Mouse (Mus musculus) MEL (cell line): ENCODE measurements around the gene Samd14. TPM values are rescaled to one million over a fixed set of nuclear protein-coding genes. Genes with fewer than 3 reads are reported as not detected.
A peak's percentile ranks its signal among the peaks of the same experiment; 100 is the strongest.

Experiments used
- DNase-seq: peaks from one replicate; pipeline ENCODE4 v3.0.0; 2011; ENCODE audit warnings: low read depth, low spot score
- H3K27ac ChIP-seq: 2 replicates; pipeline ENCODE4 v1.5.1; 2012; ENCODE audit warnings: low read depth, mild to moderate bottlenecking, control low read depth, low read length, moderate library complexity; ENCODE audit not compliant: control insufficient read depth
- H3K27me3 ChIP-seq, 2 experiments: fragments of 150-350 bp in 1 of 2; sonication (generic) in 1 of 2; 2 replicates each; pipeline ENCODE4 v1.6.1; 2012; ENCODE audit warnings: low read length in 2 of 2, mild to moderate bottlenecking in 2 of 2, improper control_type of control experiment in 1 of 2, moderate library complexity in 1 of 2; ENCODE audit not compliant: insufficient read depth in 2 of 2, control insufficient read depth in 1 of 2
- H3K36me3 ChIP-seq, 2 experiments: 2 replicates each; pipeline ENCODE4 v1.6.1; 2012 to 2014; ENCODE audit warnings: low read length in 2 of 2, improper control_type of control experiment in 1 of 2, inconsistent platforms in 1 of 2, mild to moderate bottlenecking in 1 of 2; ENCODE audit not compliant: insufficient read depth in 2 of 2, control insufficient read depth in 1 of 2
- H3K4me1 ChIP-seq, 2 experiments: fragments of 150-350 bp in 1 of 2; sonication (generic) in 1 of 2; 2 replicates each; pipeline ENCODE4 v1.6.1; 2012; ENCODE audit warnings: low read length in 2 of 2, improper control_type of control experiment in 1 of 2, mild to moderate bottlenecking in 1 of 2; ENCODE audit not compliant: insufficient read depth in 2 of 2, control insufficient read depth in 1 of 2
- H3K4me3 ChIP-seq, 2 experiments: fragments of 150-350 bp in 1 of 2; sonication (generic) in 1 of 2; 2 replicates each; pipeline ENCODE4 v1.5.1; 2012; ENCODE audit warnings: low read depth in 2 of 2, low read length in 2 of 2, mild to moderate bottlenecking in 2 of 2, moderate library complexity in 2 of 2, control low read depth in 1 of 2, improper control_type of control experiment in 1 of 2; ENCODE audit not compliant: control insufficient read depth in 1 of 2, insufficient read depth in 1 of 2
- H3K79me2 ChIP-seq: 2 replicates; pipeline ENCODE4 v1.6.1; 2012; ENCODE audit warnings: mild to moderate bottlenecking, low read length, moderate library complexity; ENCODE audit not compliant: control insufficient read depth, poor library complexity, insufficient read depth
- H3K9ac ChIP-seq: 2 replicates; pipeline ENCODE4 v1.6.1; 2012; ENCODE audit warnings: low read depth, mild to moderate bottlenecking, control low read depth, low read length, moderate library complexity; ENCODE audit not compliant: control insufficient read depth, poor library complexity, severe bottlenecking
- H3K9me3 ChIP-seq: fragments of 150-350 bp; sonication (generic); replicated peaks from 2 replicates; pipeline ENCODE4 v1.6.1; 2012; ENCODE audit warnings: mild to moderate bottlenecking, low read length, improper control_type of control experiment, moderate library complexity; ENCODE audit not compliant: insufficient read depth
- BHLHE40 ChIP-seq: IDR thresholded peaks from 2 replicates; pipeline ENCODE4 v1.6.1; 2012; ENCODE audit warnings: low read depth, mild to moderate bottlenecking, inconsistent platforms, low read length, improper control_type of control experiment, borderline replicate concordance
- CHD2 ChIP-seq: IDR thresholded peaks from 2 replicates; pipeline ENCODE4 v1.6.1; 2011; ENCODE audit warnings: low read length, improper control_type of control experiment
- CTCF ChIP-seq, 3 experiments: IDR thresholded peaks in 2 of 3; conservative IDR thresholded peaks in 1 of 3; 2 replicates each; pipeline ENCODE4 v1.5.1; 2011 to 2012; ENCODE audit warnings: low read length in 3 of 3, low read depth in 2 of 3, mild to moderate bottlenecking in 2 of 3, improper control_type of control experiment in 1 of 3, inconsistent platforms in 1 of 3, mixed read lengths in 1 of 3, moderate library complexity in 1 of 3; ENCODE audit not compliant: control insufficient read depth in 1 of 3, insufficient read depth in 1 of 3, poor library complexity in 1 of 3, severe bottlenecking in 1 of 3
- E2F4 ChIP-seq: IDR thresholded peaks from 2 replicates; pipeline ENCODE4 v1.6.1; 2011; ENCODE audit warnings: low read depth, low read length, improper control_type of control experiment, borderline replicate concordance
- ELF1 ChIP-seq: IDR thresholded peaks from 2 replicates; pipeline ENCODE4 v1.6.1; 2014; ENCODE audit warnings: low read depth, mild to moderate bottlenecking, inconsistent platforms, low read length, improper control_type of control experiment, moderate library complexity
- EP300 ChIP-seq, 2 experiments: IDR thresholded peaks; 2 replicates each; pipeline ENCODE4 v1.6.1; 2011; ENCODE audit warnings: improper control_type of control experiment in 2 of 2, low read length in 2 of 2, low read depth in 1 of 2, mild to moderate bottlenecking in 1 of 2
- GABPA ChIP-seq: IDR thresholded peaks from 2 replicates; pipeline ENCODE4 v1.6.1; 2012; ENCODE audit warnings: low read depth, mild to moderate bottlenecking, inconsistent platforms, low read length, improper control_type of control experiment, moderate library complexity
- GATA1 ChIP-seq: IDR thresholded peaks from 2 replicates; pipeline ENCODE4 v1.6.1; 2011; ENCODE audit warnings: low read depth, low read length, improper control_type of control experiment
- HCFC1 ChIP-seq: IDR thresholded peaks from 2 replicates; pipeline ENCODE4 v1.6.1; 2012; ENCODE audit warnings: low read depth, mild to moderate bottlenecking, inconsistent platforms, low read length, improper control_type of control experiment, moderate library complexity
- JUND ChIP-seq: IDR thresholded peaks from 2 replicates; pipeline ENCODE4 v1.6.1; 2011; ENCODE audit warnings: low read depth, mild to moderate bottlenecking, improper control_type of control experiment, low read length
- MAFK ChIP-seq: IDR thresholded peaks from 2 replicates; pipeline ENCODE4 v1.6.1; 2011; ENCODE audit warnings: low read depth, mild to moderate bottlenecking, low read length, improper control_type of control experiment, borderline replicate concordance
- MAX ChIP-seq: IDR thresholded peaks from 2 replicates; pipeline ENCODE4 v1.6.1; 2011; ENCODE audit warnings: low read length, improper control_type of control experiment
- MAZ ChIP-seq: IDR thresholded peaks from 2 replicates; pipeline ENCODE4 v1.6.1; 2012; ENCODE audit warnings: low read depth, mild to moderate bottlenecking, inconsistent platforms, low read length, improper control_type of control experiment
- MEF2A ChIP-seq: IDR thresholded peaks from 2 replicates; pipeline ENCODE4 v1.6.1; 2014; ENCODE audit warnings: low read depth, mild to moderate bottlenecking, inconsistent platforms, low read length, improper control_type of control experiment; ENCODE audit not compliant: poor library complexity, insufficient replicate concordance, severe bottlenecking; ENCODE audit errors: extremely low read depth
- MXI1 ChIP-seq: IDR thresholded peaks from 2 replicates; pipeline ENCODE4 v1.6.1; 2011; ENCODE audit warnings: mild to moderate bottlenecking, low read depth, low read length, improper control_type of control experiment
- MYB ChIP-seq: IDR thresholded peaks from 2 replicates; pipeline ENCODE4 v1.6.1; 2011; ENCODE audit warnings: mild to moderate bottlenecking, low read depth, low read length, improper control_type of control experiment
- MYC ChIP-seq: IDR thresholded peaks from 2 replicates; pipeline ENCODE4 v1.6.1; 2011; ENCODE audit warnings: low read depth, mild to moderate bottlenecking, low read length, improper control_type of control experiment, moderate library complexity
- NELFE ChIP-seq: IDR thresholded peaks from 2 replicates; pipeline ENCODE4 v1.6.1; 2011; ENCODE audit warnings: low read depth, low read length, improper control_type of control experiment
- POLR2A ChIP-seq, 2 experiments: IDR thresholded peaks; 2 replicates each; pipeline ENCODE4 v1.6.1; 2011 to 2012; ENCODE audit warnings: low read length in 2 of 2, mild to moderate bottlenecking in 2 of 2, control low read depth in 1 of 2, improper control_type of control experiment in 1 of 2, low read depth in 1 of 2, moderate library complexity in 1 of 2; ENCODE audit not compliant: control insufficient read depth in 1 of 2, insufficient read depth in 1 of 2, poor library complexity in 1 of 2
- POLR2AphosphoS5 ChIP-seq: IDR thresholded peaks from 2 replicates; pipeline ENCODE4 v1.6.1; 2012; ENCODE audit warnings: low read depth, borderline replicate concordance, mild to moderate bottlenecking, inconsistent platforms, low read length, moderate library complexity, mixed read lengths
- RAD21 ChIP-seq: IDR thresholded peaks from 2 replicates; pipeline ENCODE4 v1.6.1; 2011; ENCODE audit warnings: mild to moderate bottlenecking, low read depth, low read length, improper control_type of control experiment
- RCOR1 ChIP-seq: IDR thresholded peaks from 2 replicates; pipeline ENCODE4 v1.6.1; 2012; ENCODE audit warnings: low read depth, mild to moderate bottlenecking, inconsistent platforms, low read length, improper control_type of control experiment
- SIN3A ChIP-seq: IDR thresholded peaks from 2 replicates; pipeline ENCODE4 v1.6.1; 2012; ENCODE audit warnings: low read length, improper control_type of control experiment, inconsistent platforms
- SMC3 ChIP-seq: IDR thresholded peaks from 2 replicates; pipeline ENCODE4 v1.6.1; 2011; ENCODE audit warnings: low read depth, low read length, improper control_type of control experiment
- TAL1 ChIP-seq: IDR thresholded peaks from 2 replicates; pipeline ENCODE4 v1.6.1; 2012; ENCODE audit warnings: mild to moderate bottlenecking, inconsistent platforms, low read length, moderate library complexity, mixed read lengths
- TBP ChIP-seq: IDR thresholded peaks from 2 replicates; pipeline ENCODE4 v1.8.0; 2011; ENCODE audit warnings: low read depth, low read length, improper control_type of control experiment
- TCF12 ChIP-seq: IDR thresholded peaks from 2 replicates; pipeline ENCODE4 v1.6.1; 2014; ENCODE audit warnings: low read depth, mild to moderate bottlenecking, inconsistent platforms, low read length, improper control_type of control experiment, moderate library complexity
- USF1 ChIP-seq: IDR thresholded peaks from 2 replicates; pipeline ENCODE4 v1.6.1; 2014; ENCODE audit warnings: low read depth, mild to moderate bottlenecking, inconsistent platforms, low read length, improper control_type of control experiment, moderate library complexity
- USF2 ChIP-seq, 2 experiments: IDR thresholded peaks; 2 replicates each; pipeline ENCODE4 v1.6.1; 2011 to 2012; ENCODE audit warnings: improper control_type of control experiment in 2 of 2, low read length in 2 of 2, borderline replicate concordance in 1 of 2, inconsistent platforms in 1 of 2, low read depth in 1 of 2, mild to moderate bottlenecking in 1 of 2; ENCODE audit not compliant: insufficient read depth in 1 of 2
- ZKSCAN1 ChIP-seq: IDR thresholded peaks from 2 replicates; pipeline ENCODE4 v1.6.1; 2012; ENCODE audit warnings: low read depth, mild to moderate bottlenecking, inconsistent platforms, low read length, improper control_type of control experiment, moderate library complexity
- ZNF384 ChIP-seq: IDR thresholded peaks from 2 replicates; pipeline ENCODE4 v1.6.1; 2012; ENCODE audit warnings: low read depth, mild to moderate bottlenecking, inconsistent platforms, low read length, improper control_type of control experiment
- polyA plus RNA-seq, 2 experiments: library from polyadenylated mRNA; stranded (reverse) in 1 of 2; unstranded in 1 of 2; fragments of >175 nt in 1 of 2; fragments of >200 nt in 1 of 2; gene quantifications; 2 replicates each; pipeline versions ENCODE4 v1.2.1 to v1.2.4; 2012; ENCODE audit warnings: low replicate concordance in 2 of 2, low read depth in 1 of 2; ENCODE audit not compliant: insufficient read length in 2 of 2, insufficient read depth in 1 of 2, missing spikeins in 1 of 2
- total RNA-seq: library from RNA; depleted of rRNA; stranded (reverse); fragments of 300-350 nt; gene quantifications from 2 replicates; pipeline ENCODE4 v1.2.3, GENCODE M21; 2012

Samd14 gene
- total and polyA plus RNA-seq, 3 experiments: 57.6 to 1,219 (median 101) TPM

DNA sequence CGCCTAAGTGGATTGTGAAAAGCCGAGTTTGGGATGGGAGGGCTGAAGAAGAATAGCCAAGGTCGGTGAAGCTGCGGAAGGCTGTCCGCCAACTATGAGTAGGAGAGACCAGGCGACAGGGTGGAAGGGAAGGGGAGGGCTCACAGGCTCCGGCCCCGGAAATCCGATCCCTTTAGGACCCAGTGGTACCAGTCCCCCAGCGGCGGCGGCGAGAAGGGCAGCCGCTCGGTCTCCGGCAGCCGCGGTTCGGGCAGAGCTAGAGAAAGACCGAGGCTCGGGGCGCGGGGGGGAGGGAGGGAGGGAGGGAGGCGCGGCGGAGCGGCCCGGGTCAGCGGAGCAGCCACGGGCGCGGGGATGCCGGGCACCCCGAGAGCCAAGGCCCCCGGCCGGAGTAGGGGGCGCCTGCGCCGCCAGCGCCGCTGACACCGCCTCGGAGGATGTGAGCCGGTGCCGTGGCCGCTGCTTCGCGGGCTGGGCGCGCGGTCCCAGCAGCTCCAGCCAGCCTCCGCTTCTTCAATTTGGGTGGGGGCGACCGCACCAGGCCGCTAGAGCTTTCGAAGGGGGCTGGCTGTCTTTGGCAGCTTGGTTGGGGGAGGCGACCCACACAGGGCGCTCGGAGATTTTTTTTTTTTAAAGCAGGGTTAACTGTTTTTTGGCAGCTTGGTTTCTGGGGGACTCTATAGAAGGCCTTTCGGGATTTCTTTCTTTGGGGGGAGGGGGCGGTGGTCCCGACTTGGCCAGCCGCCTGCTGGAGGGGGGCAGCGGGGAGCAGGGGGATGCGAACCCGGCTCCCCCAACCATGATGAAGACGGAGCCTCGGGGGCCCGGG is 18.7 kb upstream of the Samd14 start, which contains the start of gene Ppp1r9b (continued):
- TF ChIP-seq TCF12 (peak; percentile 83), TAL1 (no peak), EP300 (IDR thresholded peaks at IDR 0.05; ENCODE audit: low read depth in 1 of 2, low read length in 2 of 2) (peak in 1 of 2 experiments; percentile 45; a peak in 3 of 4 replicates), ZNF384 (peak; percentile 80), GATA1 (no peak)

DNA sequence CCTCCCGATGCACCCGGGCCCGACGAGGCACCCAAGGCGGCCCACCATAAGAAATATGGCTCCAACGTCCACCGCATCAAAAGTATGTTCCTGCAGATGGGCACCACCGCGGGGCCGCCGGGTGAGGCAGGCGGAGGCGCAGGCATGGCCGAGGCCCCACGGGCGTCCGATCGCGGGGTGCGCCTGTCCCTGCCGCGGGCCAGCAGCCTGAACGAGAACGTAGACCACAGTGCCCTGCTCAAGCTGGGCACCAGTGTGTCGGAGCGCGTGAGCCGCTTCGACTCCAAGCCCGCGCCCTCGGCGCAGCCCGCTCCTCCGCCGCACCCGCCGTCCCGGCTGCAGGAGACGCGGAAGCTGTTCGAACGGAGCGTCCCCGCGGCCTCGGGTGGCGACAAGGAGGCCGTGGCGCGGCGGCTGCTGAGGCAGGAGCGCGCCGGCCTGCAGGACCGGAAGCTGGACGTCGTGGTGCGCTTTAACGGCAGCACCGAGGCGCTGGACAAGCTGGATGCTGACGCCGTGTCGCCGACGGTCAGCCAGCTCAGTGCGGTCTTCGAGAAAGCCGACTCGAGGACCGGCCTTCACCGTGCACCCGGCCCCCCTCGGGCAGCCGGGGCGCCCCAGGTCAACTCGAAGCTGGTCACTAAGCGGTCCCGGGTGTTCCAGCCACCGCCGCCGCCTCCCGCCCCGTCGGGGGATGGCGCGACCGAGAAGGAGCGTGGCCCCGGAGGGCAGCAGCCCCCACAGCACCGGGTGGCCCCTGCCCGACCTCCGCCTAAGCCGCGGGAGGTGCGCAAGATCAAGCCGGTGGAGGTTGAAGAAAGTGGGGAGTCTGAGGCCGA is 17.8 kb upstream of the Samd14 start:
- peaks cover 34 to 59% of the 10 kb centered on the region in 2 experiments for H3K4me1 ChIP-seq
- H3K9ac ChIP-seq: peak overlapping the region; percentile 97
- DNase-seq: peak; percentile 65
- H3K9me3 ChIP-seq: no peaks in the 10 kb centered on the region
- H3K4me3 ChIP-seq: peak overlapping the region; percentile 79 to 87
- peak overlapping the region; percentile 75 for H3K27ac ChIP-seq
- H3K79me2 ChIP-seq: peaks cover 71% of the 10 kb centered on the region
- no peaks in the 10 kb centered on the region for H3K27me3 ChIP-seq
- H3K36me3 ChIP-seq: peaks cover 0 to 42% of the 10 kb centered on the region in 2 experiments; a peak in 2 of 4 replicates
- TF ChIP-seq GABPA (no peak), USF1 (no peak), JUND (no peak), MAFK (no peak), MAX (no peak), HCFC1 (no peak), NELFE (peak; percentile 24; the same call in 1 of the 2 replicates), RAD21 (no peak), POLR2AphosphoS5 (no peak), ELF1 (0 out of 2 replicates have a peak, but pooled peaks have one; percentile 33), MAZ (0 out of 2 replicates have a peak, but pooled peaks have one; percentile 4), TBP (no peak), CHD2 (no peak), MEF2A (no peak), SIN3A (peak; percentile 14; the same call in 1 of the 2 replicates), SMC3 (no peak), POLR2A (IDR thresholded peaks at IDR 0.05; ENCODE audit: control insufficient read depth in 1 of 2, insufficient read depth in 1 of 2, low read depth in 1 of 2, low read length in 2 of 2, poor library complexity in 1 of 2) (0 out of 4 replicates have a peak, but pooled peaks of 1 of the 2 experiments have one; percentile 16), BHLHE40 (no peak), TAL1 (no peak), ZNF384 (no peak), GATA1 (no peak), CTCF (IDR thresholded peaks at IDR 0.05 in 2 of 3, conservative IDR thresholded peaks at IDR 0.05 in 1 of 3; ENCODE audit: control insufficient read depth in 1 of 3, insufficient read depth in 1 of 3, low read depth in 2 of 3, low read length in 3 of 3, poor library complexity in 1 of 3, severe bottlenecking in 1 of 3) (no peak), MYB (no peak), MYC (no peak), E2F4 (no peak), USF2 (IDR thresholded peaks at IDR 0.05; ENCODE audit: borderline replicate concordance in 1 of 2, insufficient read depth in 1 of 2, low read depth in 1 of 2, low read length in 2 of 2) (no peak), ZKSCAN1 (no peak), RCOR1 (no peak), MXI1 (peak; percentile 32)
